Mouse (Mus musculus): Measurements from ENCODE around the gene Sqstm1.

The Sqstm1 gene

DNA sequence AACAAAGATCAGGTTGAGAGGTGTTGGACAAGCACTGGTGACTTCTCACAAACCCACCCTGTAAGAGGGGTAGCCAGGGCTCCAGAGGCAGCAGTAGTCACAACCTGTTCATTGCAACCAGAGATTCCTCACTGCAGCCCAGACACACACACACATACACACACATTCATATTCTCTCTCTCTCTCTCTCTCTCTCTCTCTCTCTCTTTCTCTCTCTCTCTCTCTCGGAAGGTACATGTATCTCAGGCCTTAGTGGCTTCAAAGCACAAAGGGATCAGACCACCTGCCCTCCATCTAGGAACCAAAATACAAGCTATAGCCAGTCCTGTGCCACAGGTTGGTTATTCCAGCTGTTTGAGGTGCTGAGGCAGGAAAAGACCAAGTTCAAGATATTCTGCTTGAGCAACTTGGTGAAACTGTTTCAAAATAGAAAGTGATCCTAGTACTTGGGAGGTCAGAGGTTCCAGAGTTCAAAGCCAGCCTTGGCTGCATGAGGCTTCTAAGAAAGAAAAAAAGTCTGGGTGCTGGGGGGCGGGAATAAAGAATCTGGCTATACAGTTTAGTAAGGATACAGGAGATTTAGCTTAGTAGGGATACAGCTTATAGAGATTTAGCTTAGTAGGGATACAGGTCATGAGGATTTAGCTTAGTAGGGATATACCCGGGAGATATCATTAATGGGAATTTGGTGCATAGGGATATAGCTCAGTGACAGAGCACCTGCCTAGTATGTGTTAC, 864 bp upstream of the Sqstm1 start:
- no peak for DNase-seq (ENCODE audit: low read depth, low spot score)

GRCm38 (mm10) chr11:50210101-50210504, 524 bp downstream of the Sqstm1 start:
- DNase-seq (ENCODE audit: low read depth, low spot score), result peak; percentile 94

DNA sequence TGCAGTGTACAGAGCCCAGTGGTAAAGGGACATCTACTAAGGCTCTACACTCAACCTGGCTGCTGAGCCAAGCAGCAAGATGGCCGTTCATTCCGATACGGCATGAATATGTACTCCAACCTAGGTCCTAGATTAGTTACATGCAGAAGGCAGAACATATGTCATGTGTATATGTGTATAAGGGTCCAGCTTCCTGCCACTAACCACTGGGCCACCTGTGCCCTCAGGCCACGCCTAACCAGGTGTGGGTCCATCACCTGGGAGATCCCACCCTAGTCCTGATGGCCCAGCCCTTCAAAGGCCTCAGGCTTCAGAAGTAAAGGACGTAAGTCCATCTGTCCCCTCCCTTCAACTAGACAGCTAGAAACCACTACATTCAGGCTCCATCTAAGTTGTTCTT, 2.6 kb downstream of the Sqstm1 start:
- DNase-seq (ENCODE audit: low read depth, low spot score), result no peak

DNA sequence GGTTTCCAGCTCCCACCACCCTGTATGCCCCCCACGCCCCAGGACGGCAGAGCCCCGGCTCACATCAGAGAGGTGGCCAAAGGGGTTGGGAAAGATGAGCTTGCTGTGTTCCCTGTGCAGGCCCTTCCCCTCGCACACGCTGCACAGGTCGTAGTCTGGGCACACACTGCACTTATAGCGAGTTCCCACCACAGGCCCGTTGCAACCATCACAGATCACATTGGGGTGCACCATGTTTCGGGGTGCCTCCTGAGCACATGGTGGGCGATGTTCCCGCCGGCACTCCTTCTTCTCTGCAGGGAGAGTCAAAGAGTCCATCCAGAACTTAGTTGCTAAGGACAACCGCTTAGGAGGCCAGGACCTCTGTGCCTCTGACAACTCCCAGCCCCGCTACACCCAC, 3.3 kb downstream of the Sqstm1 start:
- DNase-seq (ENCODE audit: low read depth, low spot score), result no peak

DNA sequence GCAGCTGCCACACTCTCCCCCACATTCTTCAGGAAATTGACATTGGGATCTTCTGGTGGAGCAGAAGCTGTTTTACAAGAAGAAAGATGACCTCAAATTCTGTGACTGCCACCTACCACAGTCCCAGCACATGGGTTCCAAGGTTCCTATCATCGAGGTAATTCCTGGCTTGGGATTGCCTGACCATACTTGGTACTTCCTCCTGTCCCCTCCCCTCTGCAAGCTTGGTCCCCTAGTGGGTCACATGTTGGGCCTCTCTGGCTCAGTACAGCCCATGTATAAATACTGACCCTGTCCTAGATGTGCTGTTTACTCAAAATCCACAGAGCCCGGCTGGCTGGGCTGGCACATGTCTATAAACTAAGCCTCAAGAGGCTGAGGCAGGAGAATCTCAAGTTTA, 4.6 kb downstream of the Sqstm1 start:
- DNase-seq (ENCODE audit: low read depth, low spot score), result no peak

- DNase-seq (ENCODE audit: low read depth, low spot score), result no peak
Observed at GRCm38 (mm10) chr11:50205434-50205833, 5.2 kb downstream of the Sqstm1 start.

GRCm38 (mm10) chr11:50203302-50203827, 7.3 kb downstream of the Sqstm1 start:
- no peak for DNase-seq (ENCODE audit: low read depth, low spot score)

GRCm38 (mm10) chr11:50201590-50201989, 9.0 kb downstream of the Sqstm1 start:
- DNase-seq (ENCODE audit: low read depth, low spot score), result no peak

DNA sequence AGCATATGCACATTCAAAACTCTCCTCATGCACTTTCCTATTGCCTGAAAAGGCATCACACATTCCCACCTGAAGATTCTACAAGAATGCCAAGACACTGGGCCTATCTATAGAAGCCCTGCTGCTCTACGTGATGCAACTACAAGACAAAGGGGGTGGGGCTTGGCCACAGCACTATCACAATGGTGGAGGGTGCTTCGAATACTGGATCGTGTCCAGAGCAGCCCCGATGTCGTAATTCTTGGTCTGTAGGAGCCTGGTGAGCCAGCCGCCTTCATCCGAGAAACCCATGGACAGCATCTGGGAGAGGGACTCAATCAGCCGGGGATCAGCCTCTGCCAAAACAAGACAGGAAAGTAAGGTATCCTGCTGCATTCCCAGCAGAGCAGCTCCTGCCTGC, 10.0 kb downstream of the Sqstm1 start:
- no peak for DNase-seq (ENCODE audit: low read depth, low spot score)

- no peak for DNase-seq (ENCODE audit: low read depth, low spot score)
Observed at GRCm38 (mm10) chr11:50198916-50199315, 11.7 kb downstream of the Sqstm1 start.

DNA sequence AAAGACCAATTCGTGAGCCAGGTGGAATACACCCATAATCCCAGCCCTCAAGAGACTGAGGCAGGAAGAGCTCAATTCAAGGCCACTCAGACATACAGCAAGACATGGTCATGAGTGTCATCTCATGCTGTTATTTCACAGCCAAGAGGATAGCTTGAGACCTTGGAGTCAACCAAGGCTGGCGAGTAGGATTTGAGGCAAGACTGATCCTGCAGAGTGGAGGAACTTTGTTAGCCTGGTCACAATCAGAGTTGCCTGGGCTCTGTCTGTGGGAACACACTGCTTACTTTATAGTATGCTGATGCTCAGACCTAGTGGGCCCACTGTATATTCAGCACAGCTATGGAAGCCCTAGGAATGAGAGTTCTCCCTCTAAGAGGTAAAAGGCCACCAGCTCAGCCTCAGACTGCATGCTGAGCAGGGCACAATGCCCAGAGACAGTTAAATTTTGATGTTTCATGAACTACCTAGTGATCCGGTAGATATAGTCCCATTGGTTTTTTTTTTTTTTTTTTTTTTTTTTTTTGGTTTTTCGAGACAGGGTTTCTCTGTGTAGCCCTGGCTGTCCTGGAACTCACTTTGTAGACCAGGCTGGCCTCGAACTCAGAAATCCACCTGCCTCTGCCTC, 12.3 kb downstream of the Sqstm1 start:
- no peak for DNase-seq (ENCODE audit: low read depth, low spot score)

DNA sequence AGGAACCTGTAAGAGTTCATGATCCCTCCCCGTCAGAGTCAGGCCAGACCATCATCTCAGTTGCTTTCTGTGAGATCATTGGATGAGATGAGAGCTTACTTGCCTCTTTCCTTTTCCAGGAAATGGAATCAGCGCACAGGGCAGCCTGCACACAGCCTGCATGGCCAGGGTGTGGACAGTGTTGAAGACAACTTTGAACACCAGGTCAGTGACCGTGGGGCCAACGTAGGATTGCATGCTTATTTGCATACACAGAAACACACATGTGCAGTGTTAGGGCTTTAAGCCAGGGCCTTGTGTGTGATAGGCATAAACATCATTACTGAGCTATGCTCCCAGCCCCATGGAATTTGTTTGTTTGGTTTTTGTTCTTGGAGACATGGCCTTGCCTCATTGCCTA, 13.1 kb downstream of the Sqstm1 start:
- DNase-seq (ENCODE audit: low read depth, low spot score), result no peak

DNA sequence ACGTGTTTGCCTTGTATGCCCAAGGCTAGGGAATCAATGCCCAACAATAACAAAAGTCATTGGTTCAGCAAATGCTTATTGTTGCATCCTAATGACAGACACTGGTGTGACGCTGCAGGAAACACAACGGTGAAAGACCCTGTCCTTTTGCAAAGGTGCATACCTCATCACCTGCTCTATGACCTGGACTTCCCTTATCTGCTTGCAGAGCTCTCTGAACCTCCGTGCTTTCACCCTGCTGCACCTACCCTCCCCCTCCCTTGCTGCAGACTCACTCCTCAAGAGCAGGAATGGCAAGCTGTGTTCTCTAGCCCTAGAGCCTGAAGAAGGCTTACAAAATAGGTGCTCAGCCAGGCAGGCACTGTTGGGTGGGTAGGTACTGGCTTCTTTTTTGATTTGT, 15.8 kb downstream of the Sqstm1 start:
- no peak for DNase-seq (ENCODE audit: low read depth, low spot score)

DNA sequence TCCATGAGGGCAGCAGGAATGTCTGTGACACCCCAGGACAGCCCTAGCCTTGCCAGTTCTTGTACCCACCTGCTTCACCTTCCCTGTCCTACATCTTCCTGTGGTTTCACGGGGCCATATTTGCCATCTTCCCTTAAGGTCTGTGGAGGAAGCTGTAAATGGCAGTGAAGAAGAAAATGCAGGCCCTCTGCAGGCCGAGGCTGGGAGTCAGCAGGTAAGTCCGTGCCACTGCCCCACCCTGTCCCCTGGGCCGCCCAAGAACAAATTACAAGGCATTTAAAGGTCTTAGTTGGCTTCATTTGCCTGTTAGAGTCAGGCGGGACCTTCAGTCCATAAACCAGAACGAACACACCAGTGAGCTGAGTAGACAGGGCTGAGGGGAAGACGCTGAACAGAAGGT, 16.6 kb downstream of the Sqstm1 start:
- DNase-seq (ENCODE audit: low read depth, low spot score), result no peak

DNA sequence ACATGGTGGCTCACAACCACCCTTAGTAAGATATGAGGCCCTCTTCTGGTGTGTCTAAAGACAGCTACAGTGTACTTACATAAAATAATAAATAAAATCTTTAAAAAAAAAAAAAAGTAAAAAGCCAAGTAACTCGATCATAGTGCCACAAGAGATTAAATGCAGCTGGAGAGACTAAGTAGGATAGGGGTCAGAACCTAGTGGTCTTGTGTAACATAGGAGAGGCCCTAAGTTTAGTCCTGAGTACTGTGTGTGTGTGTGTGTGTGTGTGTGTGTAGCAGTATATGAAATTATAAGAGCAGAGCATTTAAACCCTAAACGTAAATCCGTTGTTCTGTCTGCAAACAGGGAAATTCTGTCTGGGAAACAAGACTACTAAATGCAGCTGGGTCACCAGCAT, 18.3 kb downstream of the Sqstm1 start:
- no peak for DNase-seq (ENCODE audit: low read depth, low spot score)

- DNase-seq (ENCODE audit: low read depth, low spot score), result no peak
Observed at GRCm38 (mm10) chr11:50190362-50190761, 20.3 kb downstream of the Sqstm1 start.

DNA sequence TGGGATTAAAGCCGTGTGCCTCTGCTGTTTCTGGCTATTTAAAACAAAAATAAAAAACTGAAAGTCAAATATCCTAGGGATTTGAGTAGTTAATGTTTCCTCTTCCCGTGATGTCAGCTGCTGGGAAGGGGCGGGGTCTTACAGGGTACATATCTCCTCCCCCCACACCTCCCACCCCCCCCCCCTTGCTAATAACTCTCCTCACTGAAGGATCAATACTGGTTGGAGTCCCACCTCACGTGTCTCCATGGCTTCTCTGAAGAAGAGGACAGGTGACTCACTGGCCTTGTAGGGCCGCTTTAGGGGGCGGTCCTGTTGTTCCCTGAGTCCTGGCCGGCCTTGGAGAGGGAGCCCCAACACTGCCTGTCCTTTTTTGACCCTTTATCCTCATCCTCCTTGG, 21.9 kb downstream of the Sqstm1 start:
- no peak for DNase-seq (ENCODE audit: low read depth, low spot score)

- DNase-seq (ENCODE audit: low read depth, low spot score), result no peak
Observed at GRCm38 (mm10) chr11:50184788-50185187, 25.8 kb downstream of the Sqstm1 start.

- no peak for DNase-seq (ENCODE audit: low read depth, low spot score)
Observed at GRCm38 (mm10) chr11:50182702-50183101, 27.9 kb downstream of the Sqstm1 start.

DNA sequence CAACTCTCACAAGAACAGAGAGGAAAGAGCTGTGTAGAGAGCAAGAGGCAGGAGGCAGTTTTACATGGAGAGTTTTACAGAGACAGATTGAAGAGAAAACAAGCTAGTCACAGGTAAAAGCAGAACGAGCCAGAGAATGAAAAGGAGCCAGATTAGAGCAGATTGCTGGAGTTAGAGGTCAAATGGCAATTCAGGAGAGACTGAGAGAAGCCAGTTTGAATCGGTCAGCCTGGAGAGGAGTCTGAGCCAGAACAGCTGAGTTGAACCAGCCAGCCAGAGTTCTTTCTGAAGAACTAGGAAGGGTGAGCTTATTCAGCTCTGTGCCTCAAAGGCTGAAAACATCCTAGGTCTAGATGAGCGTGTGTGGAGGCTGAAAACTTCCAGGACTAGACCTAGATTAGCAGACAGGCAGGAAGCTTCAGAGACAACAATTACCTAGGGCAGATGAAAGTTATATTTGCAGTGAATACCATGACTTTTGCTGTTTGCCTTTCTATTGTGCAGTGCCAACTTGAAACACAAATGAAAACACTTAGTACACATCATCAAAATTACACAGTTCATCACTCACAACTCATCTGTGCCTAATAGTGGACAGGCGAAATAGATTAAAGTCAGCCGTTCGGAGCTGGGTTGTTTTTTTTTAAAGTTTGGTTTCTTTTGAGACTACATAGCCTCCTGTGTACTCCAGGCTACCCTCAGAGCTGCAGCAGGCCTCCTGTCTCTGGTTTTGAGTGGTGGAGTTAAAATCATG, 30.0 kb downstream of the Sqstm1 start:
- no peak for DNase-seq (ENCODE audit: low read depth, low spot score)

GRCm38 (mm10) chr11:50178532-50179488, 31.8 kb downstream of the Sqstm1 start:
- DNase-seq (ENCODE audit: low read depth, low spot score), result no peak
